Mouse (Mus musculus) Patski (cell line): ENCODE measurements around the gene Uck2. TPM values are rescaled to one million over a fixed set of nuclear protein-coding genes. Genes with fewer than 3 reads are reported as not detected.

ENCODE experiments used
- ATAC-seq: fragments of 100-300 bp; one replicate; pipeline ENCODE4 v1.8.0; 2021
- CTCF ChIA-PET: fragments of 350-600 bp; sonication (Branson Sonifier 250); formaldehyde crosslinking; loops from one replicate; lab custom pipeline; 2022; ENCODE audit warnings: inconsistent platforms; lab: Charles Lee
- POLR2A ChIA-PET: fragments of 350-600 bp; sonication (Branson Sonifier 250); formaldehyde crosslinking; loops from one replicate; lab custom pipeline; 2022; ENCODE audit warnings: antibody characterized with exemption, inconsistent platforms; lab: Charles Lee
- DNase-seq: peaks from one replicate; pipeline ENCODE4 v3.0.0-alpha.2; 2011; ENCODE audit warnings: low read depth, low spot score
- H3K27me3 ChIP-seq: fragments of 371-371 bp; one replicate; pipeline ENCODE4 v1.5.1; 2021
- CTCF ChIP-seq: fragments of 100-300 bp; IDR thresholded peaks from one replicate; pipeline ENCODE4 v1.5.1; 2021
- in situ Hi-C: fragments of 300-500 bp; cut with MboI; formaldehyde crosslinking; loops from 3 replicates; pipeline ENCODE4 v1.11.1; 2018; ENCODE audit warnings: low pct_unique_long_range_greater_than_20kb, mixed read lengths
- polyA plus RNA-seq: library from polyadenylated mRNA; unstranded; gene quantifications from one replicate; pipeline ENCODE4 v1.2.3, GENCODE M21; 2021

Gene Uck2
- polyA plus RNA-seq, 1 experiment from 2014 or later: 66.4 TPM

- no peaks in the 10 kb centered on the region for H3K27me3 ChIP-seq
- no peak for ATAC-seq
- no peak for DNase-seq
- ChIA-PET POLR2A (no interaction called here), CTCF (interaction anchor here (1.4 kb wide), 1 partner anchor 10 kb away, joined by 3 read pairs; no protein-coding TSS in a partner anchor)
- no peak for TF ChIP-seq CTCF
- in situ Hi-C loops: loop anchor here (25.0 kb wide), 1 partner anchor 433 kb away; no protein-coding TSS in a partner anchor
These were observed 80.7 kb downstream of the Uck2 start for GRCm38 (mm10) chr1:167204421-167204820.

GRCm38 (mm10) chr1:167194766-167195165, 90.4 kb downstream of the Uck2 start:
- DNase-seq (no peak), ATAC-seq (no peak)
- TF ChIP-seq CTCF: no peak
- ChIA-PET CTCF (interaction anchor here (1.2 kb wide), 1 partner anchor 10 kb away, joined by 3 read pairs; no protein-coding TSS in a partner anchor), POLR2A (interaction anchor here (1.1 kb wide), 1 partner anchor 17 kb away, joined by 5 read pairs; no protein-coding TSS in a partner anchor)
- H3K27me3 ChIP-seq: peaks cover 5% of the 10 kb centered on the region
- in situ Hi-C loops: no loop called here

- TF ChIP-seq CTCF: no peak
- ATAC-seq (no peak), DNase-seq (no peak)
- ChIA-PET POLR2A (no interaction called here), CTCF (no interaction called here)
- H3K27me3 ChIP-seq: peaks cover 9% of the 10 kb centered on the region
- in situ Hi-C loops: no loop called here
These were observed 97.3 kb downstream of the Uck2 start for GRCm38 (mm10) chr1:167187791-167188190.

- in situ Hi-C loops: no loop called here
- TF ChIP-seq CTCF: no peak
- DNase-seq (no peak), ATAC-seq (no peak)
- ChIA-PET POLR2A (no interaction called here), CTCF (no interaction called here)
- H3K27me3 ChIP-seq: peaks cover 4% of the 10 kb centered on the region
These were observed 103.1 kb downstream of the Uck2 start for GRCm38 (mm10) chr1:167181919-167182616.

Other genes with a start within 250 kb of the Uck2 start
- 153 TPM for gene Tmco1, start 23.1 kb upstream of the Uck2 start, polyA plus RNA-seq
- 61.1 TPM for gene Aldh9a1, start 64.7 kb upstream of the Uck2 start, polyA plus RNA-seq
- gene Mgst3, start 108.5 kb upstream of the Uck2 start, polyA plus RNA-seq: 54.7 TPM
- gene Lrrc52, start 181.5 kb upstream of the Uck2 start, polyA plus RNA-seq: not detected